Mouse (Mus musculus): ENCODE data around the gene Bnip1.

- TF ChIP-seq POLR2A (IDR thresholded peaks at IDR 0.05; ENCODE audit: extremely low read depth, insufficient read depth, low read length) (no peak), CTCF (IDR thresholded peaks at IDR 0.05; ENCODE audit: low read depth, low read length) (no peak)
Observed at GRCm38 (mm10) chr17:26816810-26817209, 35.9 kb downstream of the Bnip1 start.
